Mouse (Mus musculus) ES-E14 (cell line): ENCODE measurements around the gene Ttll13. TPM values are rescaled to one million over a fixed set of nuclear protein-coding genes. Genes with fewer than 3 reads are reported as not detected.

Source experiments
- DNase-seq: peaks from one replicate; pipeline ENCODE4 v3.0.0-alpha.2; 2013; ENCODE audit warnings: low read depth, low spot score
- H3K27ac ChIP-seq: 2 replicates; pipeline ENCODE4 v1.5.1; 2012; ENCODE audit warnings: low read depth, mild to moderate bottlenecking, low read length, moderate library complexity, mixed read lengths; ENCODE audit not compliant: poor library complexity, insufficient read depth, severe bottlenecking
- H3K36me3 ChIP-seq: 2 replicates; pipeline ENCODE4 v1.6.1; 2012; ENCODE audit warnings: mild to moderate bottlenecking, low read length, moderate library complexity, mixed read lengths; ENCODE audit not compliant: control insufficient read depth, poor library complexity, insufficient read depth, severe bottlenecking
- H3K4me1 ChIP-seq, 2 experiments: fragments of 150-350 bp in 1 of 2; sonication (generic) in 1 of 2; 2 replicates each; pipeline ENCODE4 v1.6.1; 2012; ENCODE audit warnings: low read length in 2 of 2, mild to moderate bottlenecking in 1 of 2, mixed read lengths in 1 of 2; ENCODE audit not compliant: control insufficient read depth in 2 of 2, insufficient read depth in 2 of 2, poor library complexity in 1 of 2
- H3K4me3 ChIP-seq, 2 experiments: fragments of 150-350 bp in 1 of 2; sonication (generic) in 1 of 2; 2 replicates each; pipeline ENCODE4 v1.5.1; 2012; ENCODE audit warnings: low read length in 2 of 2, low read depth in 1 of 2, mild to moderate bottlenecking in 1 of 2, mixed read lengths in 1 of 2; ENCODE audit not compliant: insufficient read depth in 1 of 2, poor library complexity in 1 of 2, severe bottlenecking in 1 of 2
- H3K9ac ChIP-seq: 2 replicates; pipeline ENCODE4 v1.6.1; 2012; ENCODE audit warnings: low read depth, mild to moderate bottlenecking, low read length, mixed read lengths; ENCODE audit not compliant: poor library complexity, insufficient read depth, severe bottlenecking
- H3K9me3 ChIP-seq: fragments of 150-350 bp; sonication (generic); 2 replicates; pipeline ENCODE4 v1.6.1; 2012; ENCODE audit warnings: low read depth, mild to moderate bottlenecking, low read length; ENCODE audit not compliant: control insufficient read depth, insufficient read depth
- CHD2 ChIP-seq: IDR thresholded peaks from 2 replicates; pipeline ENCODE4 v1.6.1; 2014; ENCODE audit warnings: mild to moderate bottlenecking, low read depth, low read length, inconsistent platforms
- HCFC1 ChIP-seq: IDR thresholded peaks from 2 replicates; pipeline ENCODE4 v1.6.1; 2012; ENCODE audit warnings: low read length, inconsistent platforms, borderline replicate concordance; ENCODE audit not compliant: insufficient read depth
- MAFK ChIP-seq: IDR thresholded peaks from 2 replicates; pipeline ENCODE4 v1.6.1; 2014; ENCODE audit warnings: mild to moderate bottlenecking, low read depth, low read length, inconsistent platforms; ENCODE audit not compliant: insufficient read depth
- ZC3H11A ChIP-seq: IDR thresholded peaks from 2 replicates; pipeline ENCODE4 v1.6.1; 2012; ENCODE audit warnings: low read depth, mild to moderate bottlenecking, inconsistent platforms, low read length, borderline replicate concordance
- ZNF384 ChIP-seq: IDR thresholded peaks from 2 replicates; pipeline ENCODE4 v1.6.1; 2012; ENCODE audit warnings: low read depth, low read length, inconsistent platforms
- in situ Hi-C, 2 experiments: fragments of 600-800 bp; cut with MboI; formaldehyde crosslinking; loops; one replicate each; pipeline ENCODE4 v1.15.1; 2025; ENCODE audit warnings: low sequenced_read_pairs in 2 of 2, inconsistent platforms in 1 of 2; ENCODE audit not compliant: unreplicated experiment in 2 of 2
- total RNA-seq: library from RNA; depleted of rRNA; stranded (reverse); fragments of 300-350 nt; gene quantifications from 2 replicates; pipeline ENCODE4 v1.2.3, GENCODE M21; 2012

Ttll13 gene
- total RNA-seq, 1 experiment: 2.8 TPM

DNA sequence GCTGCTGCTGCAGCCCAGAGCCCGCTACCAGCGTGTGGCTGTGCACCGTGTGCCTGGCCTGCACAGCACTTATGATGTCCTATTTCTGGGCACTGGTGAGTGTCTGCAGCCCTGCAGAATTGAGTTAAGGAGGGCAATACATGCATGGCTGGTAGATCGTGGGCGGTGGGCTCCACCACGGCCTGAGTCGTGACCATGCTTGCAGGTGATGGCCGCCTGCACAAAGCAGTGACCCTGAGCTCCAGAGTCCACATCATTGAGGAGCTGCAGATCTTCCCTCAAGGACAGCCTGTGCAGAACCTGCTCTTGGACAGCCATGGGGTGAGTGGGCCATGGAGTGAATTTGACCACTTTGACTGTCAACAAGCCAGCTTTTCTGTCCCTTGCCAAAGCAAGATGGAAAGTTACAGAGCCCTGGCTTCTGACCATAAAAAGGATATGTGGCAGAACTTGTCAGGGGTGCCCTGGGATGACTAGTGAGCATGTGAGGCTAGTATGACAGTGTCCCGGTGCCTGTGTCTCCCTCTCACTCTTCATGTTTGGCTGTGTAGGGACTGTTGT, 25.9 kb upstream of the Ttll13 start:
- Histone ChIP-seq H3K36me3 (peaks cover 75% of the 10 kb centered on the region), H3K4me3 (peak overlapping the region in 1 of 2 experiments; percentile 11; a peak in 1 of 4 replicates), H3K4me1 (peaks cover 4 to 19% of the 10 kb centered on the region in 2 experiments; a peak in 2 of 4 replicates), H3K9me3 (no peaks in the 10 kb centered on the region), H3K9ac (no peak overlapping the region), H3K27ac (peak overlapping the region; percentile 75)
- DNase-seq: no peak
- TF ChIP-seq ZNF384 (no peak), MAFK (no peak), HCFC1 (no peak), ZC3H11A (no peak), CHD2 (no peak)
- in situ Hi-C loops: no loop called here

DNA sequence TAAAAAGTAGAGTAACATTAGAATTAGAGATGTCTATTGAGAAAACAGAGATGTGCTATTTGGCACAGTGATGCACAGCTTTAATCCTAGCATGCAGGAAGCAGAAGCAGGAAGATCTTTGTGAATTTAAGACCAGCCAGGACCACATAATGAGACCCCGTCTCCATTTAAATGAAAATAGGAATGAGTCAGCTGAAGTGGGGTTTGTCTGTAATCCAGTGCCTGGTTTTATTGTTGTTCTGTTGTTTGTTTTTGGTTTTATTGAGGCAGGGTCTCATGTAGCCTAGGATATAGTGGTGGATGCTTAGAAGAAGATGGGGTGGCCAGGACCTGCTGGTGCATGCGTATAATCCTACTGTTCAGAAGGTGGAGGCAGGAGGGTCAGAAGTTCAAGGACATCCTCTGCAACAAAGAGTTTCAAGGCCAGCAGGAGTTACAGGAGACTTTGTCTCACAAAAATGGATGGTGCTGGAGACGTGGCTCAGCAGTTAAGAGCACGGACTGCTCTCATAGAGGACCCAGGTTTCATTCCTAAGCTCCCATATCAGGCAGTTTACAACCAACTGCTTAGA, 24.9 kb upstream of the Ttll13 start:
- TF ChIP-seq ZC3H11A (no peak), HCFC1 (no peak), CHD2 (no peak), MAFK (peak; percentile 85)
- Histone ChIP-seq H3K4me1 (peaks cover 2 to 15% of the 10 kb centered on the region in 2 experiments; a peak in 2 of 4 replicates), H3K4me3 (no peak overlapping the region), H3K27ac (peak overlapping the region; percentile 75), H3K9ac (no peak overlapping the region), H3K36me3 (peaks cover 74% of the 10 kb centered on the region), H3K9me3 (no peaks in the 10 kb centered on the region)
- DNase-seq: no peak
- in situ Hi-C loops: no loop called here

DNA sequence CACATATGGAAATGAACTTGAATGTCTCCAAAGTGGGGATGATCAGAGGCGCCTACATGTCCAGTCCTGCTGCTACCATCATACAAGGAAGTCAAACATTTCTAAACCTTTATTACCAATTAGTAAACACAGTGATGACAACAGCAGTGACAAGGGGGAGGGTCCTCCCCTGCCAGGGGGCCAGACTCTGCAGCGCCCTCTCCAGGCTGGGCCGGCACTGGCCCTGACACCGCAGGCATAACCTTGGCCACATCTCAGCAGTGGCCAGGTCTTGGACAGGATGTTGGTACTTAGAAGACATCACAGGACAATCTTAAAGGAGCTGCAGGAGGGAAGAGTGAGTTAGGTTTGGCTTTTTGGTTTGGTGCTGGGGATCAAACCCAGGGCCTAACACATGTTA, 19.1 kb upstream of the Ttll13 start:
- Histone ChIP-seq H3K36me3 (peaks cover 54% of the 10 kb centered on the region), H3K9me3 (no peaks in the 10 kb centered on the region), H3K4me3 (no peak overlapping the region), H3K9ac (no peak overlapping the region), H3K27ac (no peak overlapping the region), H3K4me1 (peaks cover 0 to 8% of the 10 kb centered on the region in 2 experiments; a peak in 3 of 4 replicates)
- DNase-seq: no peak
- in situ Hi-C loops: no loop called here
- TF ChIP-seq MAFK (no peak), ZC3H11A (no peak), HCFC1 (no peak), CHD2 (no peak), ZNF384 (no peak)

DNA sequence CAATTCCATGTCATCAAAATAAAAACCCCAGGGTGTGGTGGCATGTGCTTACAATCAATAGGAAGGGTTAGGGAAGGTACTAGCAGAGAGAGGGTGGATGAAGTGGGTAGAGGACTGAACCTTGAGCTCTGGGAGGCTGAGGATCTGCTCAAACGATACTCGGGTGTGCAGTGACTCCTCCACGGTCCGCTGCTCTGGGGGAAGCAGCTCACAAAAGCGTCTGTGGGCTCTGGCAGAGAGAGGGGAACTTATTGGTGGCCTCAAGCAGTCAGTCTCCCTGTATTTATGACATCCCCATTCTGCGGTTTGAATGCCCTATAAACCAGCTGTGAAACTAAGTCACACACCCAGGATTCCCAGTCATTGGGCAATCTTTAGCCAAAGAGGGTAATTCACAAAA, 16.0 kb upstream of the Ttll13 start:
- in situ Hi-C loops: no loop called here
- H3K4me3 ChIP-seq: no peak overlapping the region
- no peak overlapping the region for H3K27ac ChIP-seq
- peaks cover 0 to 7% of the 10 kb centered on the region in 2 experiments for H3K4me1 ChIP-seq
- no peak for TF ChIP-seq MAFK
- TF ChIP-seq ZNF384: no peak
- TF ChIP-seq ZC3H11A: no peak
- no peak for TF ChIP-seq HCFC1
- TF ChIP-seq CHD2: no peak
- H3K9me3 ChIP-seq: no peaks in the 10 kb centered on the region
- H3K36me3 ChIP-seq: peaks cover 29% of the 10 kb centered on the region
- no peak overlapping the region for H3K9ac ChIP-seq
- no peak for DNase-seq
